Mouse (Mus musculus): ENCODE data around the gene Romo1. TPM values are rescaled to one million over a fixed set of nuclear protein-coding genes. Genes with fewer than 3 reads are reported as not detected.

Gene Romo1
- total and polyA plus RNA-seq, 2 experiments from 2014 or later, result 89.4 to 521 TPM

GRCm38 (mm10) chr2:156177079-156177478 is 33.2 kb downstream of the Romo1 start:
- Histone ChIP-seq H3K4me3 (ENCODE audit: low read depth, low read length) (no peak overlapping the region), H3K9me3 (ENCODE audit: low read length) (no peaks in the 10 kb centered on the region), H3K27ac (ENCODE audit: low read depth, low read length) (no peak overlapping the region), H3K4me2 (ENCODE audit: low read depth, low read length, poor library complexity, severe bottlenecking) (0 out of 2 replicates have a peak overlapping the region, but pooled peaks have one; percentile 7), H3K36me3 (ENCODE audit: insufficient read depth, low read length) (peaks cover 17% of the 10 kb centered on the region; the same call in 1 of the 2 replicates), H3K27me3 (ENCODE audit: insufficient read depth, low read length) (no peaks in the 10 kb centered on the region), H3K4me1 (ENCODE audit: insufficient read depth, low read length) (no peaks in the 10 kb centered on the region), H3K9ac (replicated peaks; ENCODE audit: low read length, poor library complexity, severe bottlenecking) (no peak overlapping the region)
- DNase-seq (ENCODE audit: low spot score) (no peak), ATAC-seq (ENCODE audit: low FRiP score) (no peak)
- TF ChIP-seq CTCF (IDR thresholded peaks at IDR 0.05), result no peak
- 81% methylated on average over 6 of the region's 6 CpGs for WGBS

GRCm38 (mm10) chr2:156177651-156178050 is 33.8 kb downstream of the Romo1 start:
- Histone ChIP-seq H3K4me3 (ENCODE audit: low read depth, low read length) (peak overlapping the region; percentile 100; the same call in 1 of the 2 replicates), H3K9ac (replicated peaks; ENCODE audit: low read length, poor library complexity, severe bottlenecking) (no peak overlapping the region), H3K9me3 (ENCODE audit: low read length) (no peaks in the 10 kb centered on the region), H3K27ac (ENCODE audit: low read depth, low read length) (no peak overlapping the region), H3K36me3 (ENCODE audit: insufficient read depth, low read length) (peaks cover 13% of the 10 kb centered on the region; the same call in 1 of the 2 replicates), H3K27me3 (ENCODE audit: insufficient read depth, low read length) (no peaks in the 10 kb centered on the region), H3K4me2 (ENCODE audit: low read depth, low read length, poor library complexity, severe bottlenecking) (peak overlapping the region; percentile 64; the same call in 1 of the 2 replicates), H3K4me1 (ENCODE audit: insufficient read depth, low read length) (no peaks in the 10 kb centered on the region)
- ATAC-seq (ENCODE audit: low FRiP score), result no peak
- DNase-seq (ENCODE audit: low spot score), result no peak
- 57% methylated on average over 7 of the region's 7 CpGs for WGBS
- TF ChIP-seq CTCF (IDR thresholded peaks at IDR 0.05), result no peak

GRCm38 (mm10) chr2:156179046-156179795 is 35.4 kb downstream of the Romo1 start:
- Histone ChIP-seq H3K36me3 (ENCODE audit: insufficient read depth, low read length) (peaks cover 6% of the 10 kb centered on the region; the same call in 1 of the 2 replicates), H3K4me2 (ENCODE audit: low read depth, low read length, poor library complexity, severe bottlenecking) (peak overlapping the region; percentile 64), H3K4me3 (ENCODE audit: low read depth, low read length) (peak overlapping the region; percentile 100), H3K27ac (ENCODE audit: low read depth, low read length) (peak overlapping the region; percentile 100), H3K9me3 (ENCODE audit: low read length) (no peaks in the 10 kb centered on the region), H3K4me1 (ENCODE audit: insufficient read depth, low read length) (no peaks in the 10 kb centered on the region), H3K9ac (replicated peaks; ENCODE audit: low read length, poor library complexity, severe bottlenecking) (peak overlapping the region; percentile 100), H3K27me3 (ENCODE audit: insufficient read depth, low read length) (no peaks in the 10 kb centered on the region)
- 2% methylated on average over 43 of the region's 47 CpGs for WGBS
- DNase-seq (ENCODE audit: low spot score) (peak; percentile 85), ATAC-seq (ENCODE audit: low FRiP score) (peak; percentile 56)
- TF ChIP-seq CTCF (IDR thresholded peaks at IDR 0.05), result peak; percentile 20; the same call in 1 of the 2 replicates

GRCm38 (mm10) chr2:156179796-156180093 is 35.9 kb downstream of the Romo1 start:
- no peaks in the 10 kb centered on the region for H3K9me3 ChIP-seq (ENCODE audit: low read length)
- H3K4me2 ChIP-seq (ENCODE audit: low read depth, low read length, poor library complexity, severe bottlenecking), result no peak overlapping the region
- TF ChIP-seq CTCF (IDR thresholded peaks at IDR 0.05), result no peak
- H3K27ac ChIP-seq (ENCODE audit: low read depth, low read length), result peak overlapping the region; percentile 100
- under 1% methylated on average over 37 of the region's 41 CpGs for WGBS
- peak overlapping the region; percentile 100 for H3K9ac ChIP-seq (replicated peaks; ENCODE audit: low read length, poor library complexity, severe bottlenecking)
- DNase-seq (ENCODE audit: low spot score), result no peak
- no peaks in the 10 kb centered on the region for H3K4me1 ChIP-seq (ENCODE audit: insufficient read depth, low read length)
- H3K27me3 ChIP-seq (ENCODE audit: insufficient read depth, low read length), result no peaks in the 10 kb centered on the region
- ATAC-seq (ENCODE audit: low FRiP score), result peak; percentile 10
- peaks cover 6% of the 10 kb centered on the region; the same call in 1 of the 2 replicates for H3K36me3 ChIP-seq (ENCODE audit: insufficient read depth, low read length)
- H3K4me3 ChIP-seq (ENCODE audit: low read depth, low read length), result peak overlapping the region; percentile 100

- WGBS, result under 1% methylated on average over 47 of the region's 47 CpGs
- Histone ChIP-seq H3K27ac (ENCODE audit: low read depth, low read length) (peak within 1 kb of the TSS; percentile 100), H3K9me3 (ENCODE audit: low read length) (no peaks in the 10 kb centered on the region), H3K9ac (replicated peaks; ENCODE audit: low read length, poor library complexity, severe bottlenecking) (peak within 1 kb of the TSS; percentile 100), H3K36me3 (ENCODE audit: insufficient read depth, low read length) (peaks cover 6% of the 10 kb centered on the region; the same call in 1 of the 2 replicates), H3K4me1 (ENCODE audit: insufficient read depth, low read length) (no peaks in the 10 kb centered on the region), H3K4me3 (ENCODE audit: low read depth, low read length) (peak within 1 kb of the TSS; percentile 100), H3K27me3 (ENCODE audit: insufficient read depth, low read length) (no peaks in the 10 kb centered on the region), H3K4me2 (ENCODE audit: low read depth, low read length, poor library complexity, severe bottlenecking) (peak within 1 kb of the TSS; percentile 64)
- peak; percentile 73 for TF ChIP-seq CTCF (IDR thresholded peaks at IDR 0.05)
- DNase-seq (ENCODE audit: low spot score) (peak; percentile 100), ATAC-seq (ENCODE audit: low FRiP score) (peak; percentile 96)
Measured at GRCm38 (mm10) chr2:156180094-156180821, 36.4 kb downstream of the Romo1 start, which contains the start of gene Rbm39. Gene Rbm39 (minus strand): TSS chr2:156180238.

Data from midbrain, postnatal 0 days (tissue).